Mouse (Mus musculus): ENCODE measurements around the gene Chga. TPM values are rescaled to one million over a fixed set of nuclear protein-coding genes. Genes with fewer than 3 reads are reported as not detected.

Gene Chga
- polyA plus RNA-seq, 1 experiment from 2014 or later = 16.7 TPM

DNA sequence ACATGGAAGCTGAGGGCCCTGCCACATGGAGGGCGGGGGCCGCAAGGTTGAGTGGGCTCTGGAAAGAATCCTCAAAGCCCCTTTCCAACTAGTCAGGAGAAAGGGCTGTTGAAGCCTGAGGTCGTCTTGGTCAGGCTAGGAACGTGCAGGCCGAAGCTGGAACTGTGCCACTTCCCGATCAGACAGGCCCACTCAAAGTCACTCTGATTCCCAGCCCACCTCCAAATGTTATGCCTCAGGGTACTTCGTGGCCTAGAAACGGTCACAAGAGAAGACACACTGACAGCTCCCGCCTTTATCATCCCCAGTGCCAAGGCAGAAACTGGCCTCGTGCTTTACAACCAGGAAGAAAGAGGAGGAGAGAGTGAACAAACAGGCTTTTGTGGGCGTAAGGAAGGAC is 27.7 kb downstream of the Chga start:
- WGBS = 81% methylated on average over 11 of the region's 11 CpGs
- DNase-seq (ENCODE audit: low spot score) (no peak), ATAC-seq (replicated peaks; ENCODE audit: low FRiP score) (no peak)
- H3K9me3 ChIP-seq (ENCODE audit: control insufficient read depth, low read length) = no peaks in the 10 kb centered on the region
- no peaks in the 10 kb centered on the region for H3K27me3 ChIP-seq (ENCODE audit: control insufficient read depth, insufficient read depth, low read length)
- H3K4me1 ChIP-seq (replicated peaks; ENCODE audit: control insufficient read depth, insufficient read depth, low read length) = no peaks in the 10 kb centered on the region
- no peak overlapping the region for H3K9ac ChIP-seq (ENCODE audit: low read length)
- no peaks in the 10 kb centered on the region for H3K36me3 ChIP-seq (ENCODE audit: control insufficient read depth, insufficient read depth, low read length)
- H3K4me3 ChIP-seq (ENCODE audit: low read depth, low read length) = no peak overlapping the region
- H3K27ac ChIP-seq (ENCODE audit: low read depth, low read length) = no peak overlapping the region
- no peak overlapping the region for H3K4me2 ChIP-seq (ENCODE audit: low read depth, low read length, severe bottlenecking)

- H3K9me3 ChIP-seq (ENCODE audit: control insufficient read depth, low read length) = no peaks in the 10 kb centered on the region
- H3K9ac ChIP-seq (ENCODE audit: low read length) = no peak overlapping the region
- no peak overlapping the region for H3K4me3 ChIP-seq (ENCODE audit: low read depth, low read length)
- H3K36me3 ChIP-seq (ENCODE audit: control insufficient read depth, insufficient read depth, low read length) = no peaks in the 10 kb centered on the region
- H3K27ac ChIP-seq (ENCODE audit: low read depth, low read length) = no peak overlapping the region
- H3K4me2 ChIP-seq (ENCODE audit: low read depth, low read length, severe bottlenecking) = no peak overlapping the region
- H3K27me3 ChIP-seq (ENCODE audit: control insufficient read depth, insufficient read depth, low read length) = no peaks in the 10 kb centered on the region
- no peak for DNase-seq (ENCODE audit: low spot score)
- WGBS = 92% methylated on average over 3 of the region's 3 CpGs
- ATAC-seq (replicated peaks; ENCODE audit: low FRiP score) = no peak
- no peaks in the 10 kb centered on the region for H3K4me1 ChIP-seq (replicated peaks; ENCODE audit: control insufficient read depth, insufficient read depth, low read length)
Measured at GRCm38 (mm10) chr12:102585390-102585789, 30.6 kb downstream of the Chga start.

DNA sequence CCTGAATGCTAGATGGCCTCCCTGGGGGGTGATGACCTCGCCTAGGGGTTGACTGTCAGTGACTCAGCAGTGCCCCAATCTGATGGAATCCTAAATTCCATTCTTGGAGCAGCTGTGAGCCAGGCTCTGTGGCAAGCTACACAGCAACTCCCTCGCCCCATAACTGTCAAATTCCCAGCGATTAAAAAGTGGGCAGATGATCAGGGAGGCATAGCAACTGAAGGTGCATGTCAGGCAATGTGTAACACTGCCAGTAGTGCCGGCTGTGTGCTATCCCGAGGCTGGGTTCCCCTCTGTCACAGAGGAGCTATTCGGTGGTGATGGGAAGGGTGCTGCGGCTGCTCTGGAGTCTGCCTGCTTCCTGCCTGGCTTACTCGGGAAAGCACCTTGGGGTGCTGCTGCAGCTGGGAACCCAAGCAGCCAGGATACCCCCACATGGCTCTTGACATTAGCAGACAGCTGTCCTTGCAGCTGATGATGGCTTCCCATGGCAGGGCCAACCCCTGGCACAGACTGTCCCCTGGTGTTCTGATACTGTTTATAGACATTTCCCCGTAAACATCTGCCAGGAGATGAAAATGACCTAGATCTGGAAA is 31.6 kb downstream of the Chga start:
- Histone ChIP-seq H3K4me1 (replicated peaks; ENCODE audit: control insufficient read depth, insufficient read depth, low read length) (no peaks in the 10 kb centered on the region), H3K9ac (ENCODE audit: low read length) (no peak overlapping the region), H3K27me3 (ENCODE audit: control insufficient read depth, insufficient read depth, low read length) (no peaks in the 10 kb centered on the region), H3K4me2 (ENCODE audit: low read depth, low read length, severe bottlenecking) (no peak overlapping the region), H3K9me3 (ENCODE audit: control insufficient read depth, low read length) (no peaks in the 10 kb centered on the region), H3K36me3 (ENCODE audit: control insufficient read depth, insufficient read depth, low read length) (no peaks in the 10 kb centered on the region), H3K27ac (ENCODE audit: low read depth, low read length) (no peak overlapping the region), H3K4me3 (ENCODE audit: low read depth, low read length) (no peak overlapping the region)
- ATAC-seq (replicated peaks; ENCODE audit: low FRiP score) (no peak), DNase-seq (ENCODE audit: low spot score) (no peak)
- whole genome bisulfite sequencing = 82% methylated on average over 9 of the region's 9 CpGs

DNA sequence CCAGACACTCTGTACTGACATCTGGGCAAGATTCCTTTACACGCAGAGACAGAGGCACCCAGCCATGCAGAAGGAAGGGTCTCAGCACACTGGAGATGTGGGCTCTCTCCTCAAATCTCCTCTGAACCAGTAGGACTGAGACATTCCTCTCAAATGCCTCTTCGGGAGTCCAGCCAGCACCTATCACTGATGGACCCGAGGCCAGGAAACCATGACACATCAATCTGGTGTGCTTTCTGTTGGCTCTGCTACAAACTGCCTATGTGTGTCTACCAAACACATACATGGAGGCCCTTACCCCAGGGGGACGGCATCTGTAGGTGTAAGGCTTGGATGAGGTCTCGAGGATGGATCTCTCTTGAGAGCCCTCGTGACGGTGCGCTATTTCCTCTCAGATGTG is 32.3 kb downstream of the Chga start:
- no peaks in the 10 kb centered on the region for H3K9me3 ChIP-seq (ENCODE audit: control insufficient read depth, low read length)
- H3K9ac ChIP-seq (ENCODE audit: low read length) = no peak overlapping the region
- H3K36me3 ChIP-seq (ENCODE audit: control insufficient read depth, insufficient read depth, low read length) = no peaks in the 10 kb centered on the region
- no peaks in the 10 kb centered on the region for H3K4me1 ChIP-seq (replicated peaks; ENCODE audit: control insufficient read depth, insufficient read depth, low read length)
- no peak overlapping the region for H3K4me2 ChIP-seq (ENCODE audit: low read depth, low read length, severe bottlenecking)
- no peak overlapping the region for H3K27ac ChIP-seq (ENCODE audit: low read depth, low read length)
- no peak overlapping the region for H3K4me3 ChIP-seq (ENCODE audit: low read depth, low read length)
- no peak for DNase-seq (ENCODE audit: low spot score)
- ATAC-seq (replicated peaks; ENCODE audit: low FRiP score) = no peak
- H3K27me3 ChIP-seq (ENCODE audit: control insufficient read depth, insufficient read depth, low read length) = no peaks in the 10 kb centered on the region
- 94% methylated on average over 8 of the region's 8 CpGs for WGBS

DNA sequence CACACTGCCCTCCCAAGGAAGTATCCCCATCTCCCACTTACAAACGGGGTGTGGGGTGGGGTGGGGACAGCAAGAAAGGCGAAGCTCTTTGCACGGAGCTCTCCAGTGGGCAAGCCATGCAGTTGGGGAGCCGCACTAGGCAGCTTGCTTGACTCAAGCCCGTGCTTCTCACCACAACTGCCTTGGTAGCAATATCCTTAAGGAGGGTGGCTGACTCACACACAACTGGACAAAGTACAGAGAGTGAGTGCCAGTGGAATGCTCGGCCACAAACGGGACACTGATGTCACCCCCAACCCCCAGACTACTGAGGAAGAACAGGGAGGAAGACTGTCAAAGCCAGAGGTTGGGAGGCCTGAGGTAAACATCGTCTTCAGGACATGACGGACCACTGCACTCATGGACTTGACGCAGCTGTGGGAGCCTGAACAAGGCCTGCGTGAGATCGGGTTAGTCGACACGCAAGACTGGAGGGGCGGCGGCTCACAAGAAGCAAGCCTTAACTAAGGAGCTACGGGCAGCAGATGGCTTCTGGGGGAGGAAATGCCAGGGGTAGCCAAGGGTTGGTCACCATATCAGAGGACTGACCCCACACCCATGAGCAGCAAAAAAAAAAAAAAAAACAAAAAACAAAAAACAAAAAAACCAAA is 36.1 kb downstream of the Chga start:
- no peak overlapping the region for H3K4me2 ChIP-seq (ENCODE audit: low read depth, low read length, severe bottlenecking)
- DNase-seq (ENCODE audit: low spot score) = no peak
- H3K27ac ChIP-seq (ENCODE audit: low read depth, low read length) = no peak overlapping the region
- no peak for ATAC-seq (replicated peaks; ENCODE audit: low FRiP score)
- WGBS = 90% methylated on average over 17 of the region's 17 CpGs
- no peaks in the 10 kb centered on the region for H3K4me1 ChIP-seq (replicated peaks; ENCODE audit: control insufficient read depth, insufficient read depth, low read length)
- no peaks in the 10 kb centered on the region for H3K27me3 ChIP-seq (ENCODE audit: control insufficient read depth, insufficient read depth, low read length)
- no peaks in the 10 kb centered on the region for H3K9me3 ChIP-seq (ENCODE audit: control insufficient read depth, low read length)
- H3K9ac ChIP-seq (ENCODE audit: low read length) = no peak overlapping the region
- no peaks in the 10 kb centered on the region for H3K36me3 ChIP-seq (ENCODE audit: control insufficient read depth, insufficient read depth, low read length)
- H3K4me3 ChIP-seq (ENCODE audit: low read depth, low read length) = no peak overlapping the region

DNA sequence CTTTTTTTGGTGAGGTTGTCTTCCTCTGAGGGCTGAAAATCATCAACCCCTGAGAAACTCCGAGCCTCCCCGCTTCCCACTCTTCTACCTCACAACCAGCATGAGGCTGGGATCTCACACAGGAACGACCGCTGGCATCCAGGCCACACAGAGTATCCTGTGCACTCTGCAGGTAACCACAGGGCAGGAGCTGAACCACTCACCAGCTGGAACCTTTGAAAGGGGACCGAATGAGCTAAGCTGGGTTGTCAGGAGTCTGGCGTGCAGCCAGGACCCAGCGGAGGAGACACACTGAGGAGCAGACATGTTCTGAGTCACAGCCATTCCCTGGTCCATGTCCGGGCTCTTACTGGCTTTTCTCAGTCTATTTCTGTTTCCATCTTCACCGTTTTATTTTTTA is 38.9 kb downstream of the Chga start:
- no peak for ATAC-seq (replicated peaks; ENCODE audit: low FRiP score)
- no peak overlapping the region for H3K27ac ChIP-seq (ENCODE audit: low read depth, low read length)
- DNase-seq (ENCODE audit: low spot score) = no peak

DNA sequence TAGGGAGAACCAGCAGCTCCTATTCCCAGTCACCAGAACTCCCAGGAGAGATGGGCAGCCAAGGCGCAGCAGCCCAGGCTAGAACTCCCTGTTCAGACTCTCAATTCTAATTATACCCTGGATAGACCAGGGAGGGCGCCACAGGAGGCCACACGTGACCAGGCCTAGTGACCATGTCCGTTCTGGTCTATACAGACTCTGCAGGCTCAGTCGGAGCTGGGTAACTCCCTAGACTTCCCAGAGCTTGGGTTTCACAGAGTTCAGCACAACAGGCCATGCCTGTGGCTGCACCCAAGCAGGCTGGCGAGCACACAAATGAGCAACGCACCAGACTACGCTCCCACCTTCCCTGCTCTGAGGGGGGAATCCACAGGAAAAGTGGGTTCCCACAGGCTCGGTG is 39.9 kb downstream of the Chga start:
- ATAC-seq (replicated peaks; ENCODE audit: low FRiP score) = no peak
- Histone ChIP-seq H3K4me1 (replicated peaks; ENCODE audit: control insufficient read depth, insufficient read depth, low read length) (no peaks in the 10 kb centered on the region), H3K27ac (ENCODE audit: low read depth, low read length) (no peak overlapping the region), H3K36me3 (ENCODE audit: control insufficient read depth, insufficient read depth, low read length) (no peaks in the 10 kb centered on the region), H3K4me2 (ENCODE audit: low read depth, low read length, severe bottlenecking) (no peak overlapping the region), H3K27me3 (ENCODE audit: control insufficient read depth, insufficient read depth, low read length) (no peaks in the 10 kb centered on the region), H3K4me3 (ENCODE audit: low read depth, low read length) (no peak overlapping the region), H3K9me3 (ENCODE audit: control insufficient read depth, low read length) (peaks cover 3% of the 10 kb centered on the region; the same call in 1 of the 2 replicates), H3K9ac (ENCODE audit: low read length) (no peak overlapping the region)
- WGBS = 64% methylated on average over 9 of the region's 9 CpGs
- no peak for DNase-seq (ENCODE audit: low spot score)

More for the DNA sequence above, 38.9 kb downstream of the Chga start:
- no peaks in the 10 kb centered on the region for H3K27me3 ChIP-seq (ENCODE audit: control insufficient read depth, insufficient read depth, low read length)
- no peak overlapping the region for H3K4me3 ChIP-seq (ENCODE audit: low read depth, low read length)
- no peak overlapping the region for H3K9ac ChIP-seq (ENCODE audit: low read length)
- H3K36me3 ChIP-seq (ENCODE audit: control insufficient read depth, insufficient read depth, low read length) = no peaks in the 10 kb centered on the region
- peaks cover 3% of the 10 kb centered on the region; the same call in 1 of the 2 replicates for H3K9me3 ChIP-seq (ENCODE audit: control insufficient read depth, low read length)
- WGBS = 72% methylated on average over 9 of the region's 9 CpGs
- no peak overlapping the region for H3K4me2 ChIP-seq (ENCODE audit: low read depth, low read length, severe bottlenecking)
- H3K4me1 ChIP-seq (replicated peaks; ENCODE audit: control insufficient read depth, insufficient read depth, low read length) = no peaks in the 10 kb centered on the region

- no peak overlapping the region for H3K4me2 ChIP-seq (ENCODE audit: low read depth, low read length, severe bottlenecking)
- no peaks in the 10 kb centered on the region for H3K36me3 ChIP-seq (ENCODE audit: control insufficient read depth, insufficient read depth, low read length)
- no peak for ATAC-seq (replicated peaks; ENCODE audit: low FRiP score)
- WGBS = 74% methylated on average over 7 of the region's 7 CpGs
- H3K9ac ChIP-seq (ENCODE audit: low read length) = no peak overlapping the region
- H3K4me3 ChIP-seq (ENCODE audit: low read depth, low read length) = no peak overlapping the region
- H3K27me3 ChIP-seq (ENCODE audit: control insufficient read depth, insufficient read depth, low read length) = no peaks in the 10 kb centered on the region
- no peak for DNase-seq (ENCODE audit: low spot score)
- peaks cover 3% of the 10 kb centered on the region; the same call in 1 of the 2 replicates for H3K9me3 ChIP-seq (ENCODE audit: control insufficient read depth, low read length)
- peaks cover 4% of the 10 kb centered on the region for H3K4me1 ChIP-seq (replicated peaks; ENCODE audit: control insufficient read depth, insufficient read depth, low read length)
- no peak overlapping the region for H3K27ac ChIP-seq (ENCODE audit: low read depth, low read length)
Measured at GRCm38 (mm10) chr12:102596410-102596809, 41.6 kb downstream of the Chga start.

DNA sequence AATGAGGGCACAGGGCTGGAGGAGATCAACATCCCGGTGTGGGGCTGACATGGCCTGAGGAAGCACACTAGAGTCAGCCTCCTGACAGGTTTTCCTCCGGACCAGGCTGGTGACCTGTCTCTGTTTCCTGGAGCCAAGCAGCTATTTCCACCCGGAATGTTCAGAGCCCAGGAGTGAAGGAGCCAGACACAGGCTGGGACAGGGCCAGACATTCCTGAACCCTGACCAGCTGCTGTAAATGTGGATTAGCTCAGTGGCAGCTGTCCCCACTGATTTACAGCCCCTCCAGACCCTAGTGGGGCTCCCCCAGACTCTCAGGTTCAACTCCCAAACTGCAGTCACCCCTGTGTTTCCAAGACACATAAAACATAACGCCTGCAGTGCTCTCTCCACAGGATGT is 42.7 kb downstream of the Chga start:
- DNase-seq (ENCODE audit: low spot score) (no peak), ATAC-seq (replicated peaks; ENCODE audit: low FRiP score) (no peak)
- no peak overlapping the region for H3K27ac ChIP-seq (ENCODE audit: low read depth, low read length)
- peaks cover 3% of the 10 kb centered on the region; the same call in 1 of the 2 replicates for H3K9me3 ChIP-seq (ENCODE audit: control insufficient read depth, low read length)
- H3K4me2 ChIP-seq (ENCODE audit: low read depth, low read length, severe bottlenecking) = no peak overlapping the region
- H3K36me3 ChIP-seq (ENCODE audit: control insufficient read depth, insufficient read depth, low read length) = no peaks in the 10 kb centered on the region
- WGBS = 90% methylated on average over 4 of the region's 4 CpGs
- no peaks in the 10 kb centered on the region for H3K27me3 ChIP-seq (ENCODE audit: control insufficient read depth, insufficient read depth, low read length)
- H3K9ac ChIP-seq (ENCODE audit: low read length) = no peak overlapping the region
- no peak overlapping the region for H3K4me3 ChIP-seq (ENCODE audit: low read depth, low read length)
- peaks cover 12% of the 10 kb centered on the region for H3K4me1 ChIP-seq (replicated peaks; ENCODE audit: control insufficient read depth, insufficient read depth, low read length)
